Mouse (Mus musculus) layer of hippocampus, adult 18-20 months (tissue): ENCODE data around the gene Cemip. TPM values are rescaled to one million over a fixed set of nuclear protein-coding genes. Genes with fewer than 3 reads are reported as not detected.

Experiments used
- DNase-seq, 2 experiments: peaks; one replicate each; pipeline ENCODE4 v3.0.0; 2022; ENCODE audit warnings: low spot score in 2 of 2
- total RNA-seq, 2 experiments: library from RNA; stranded (reverse); gene quantifications; 2 replicates each; pipeline ENCODE4 v1.2.3; 2021

Gene Cemip
- total RNA-seq, 2 experiments from 2014 or later, result 18.3 to 19.5 TPM

DNA sequence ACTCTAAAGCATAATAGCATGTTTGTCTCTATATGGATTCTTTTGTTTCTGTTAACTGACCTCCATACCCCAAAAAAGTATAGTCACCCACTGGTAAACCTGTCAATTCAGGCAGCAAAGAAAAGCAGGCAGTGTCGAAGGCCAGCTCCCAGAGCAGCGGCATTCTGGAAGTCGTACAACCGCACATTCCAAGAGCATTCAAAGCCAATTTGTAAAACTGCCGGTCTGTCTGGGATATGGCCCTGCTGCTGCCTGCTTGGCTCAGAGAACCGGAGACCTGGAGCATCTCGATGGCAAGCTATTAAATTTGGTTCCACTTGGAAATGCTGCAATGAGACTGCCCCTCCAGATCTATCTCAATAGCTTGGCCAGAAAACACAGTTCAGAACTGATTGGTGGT lies 113.8 kb downstream of the Cemip start:
- DNase-seq, result no peak

DNA sequence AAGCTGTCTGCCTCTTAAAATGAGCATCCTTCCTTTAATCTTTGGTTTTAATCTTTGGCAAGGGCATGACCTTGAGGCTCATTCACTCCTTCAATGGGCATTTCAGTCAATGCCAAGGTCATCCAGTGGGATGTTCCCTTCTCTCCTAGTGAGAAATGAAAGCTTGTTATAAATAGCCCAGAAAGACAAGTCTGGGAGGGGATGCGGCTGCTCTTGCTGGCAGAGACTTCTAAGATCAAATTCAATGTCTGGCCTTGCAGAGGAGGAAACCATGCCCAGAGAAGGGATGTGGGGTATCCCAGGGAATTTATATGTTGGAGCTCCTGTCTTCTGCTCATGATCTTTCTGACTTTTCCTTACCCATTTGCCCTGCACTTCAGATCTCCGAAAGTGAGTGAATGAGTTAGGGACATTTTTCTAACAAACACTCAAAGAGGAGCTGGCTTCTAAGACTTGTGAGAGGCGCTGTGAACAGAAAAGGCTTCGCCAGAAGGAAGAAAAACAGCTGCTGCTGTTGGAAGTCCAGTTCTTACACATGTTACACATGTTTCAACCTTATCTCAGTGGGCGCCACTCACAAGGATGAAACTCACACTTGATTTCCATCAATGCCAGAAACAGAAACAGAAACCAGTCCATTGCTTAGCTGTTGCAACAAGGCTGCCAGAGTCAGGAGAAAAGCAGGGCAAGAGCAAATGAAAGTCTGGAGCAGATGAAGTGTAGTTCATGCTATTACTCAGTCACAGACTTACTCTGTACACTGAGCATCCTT lies 120.1 kb downstream of the Cemip start:
- DNase-seq, result no peak

DNA sequence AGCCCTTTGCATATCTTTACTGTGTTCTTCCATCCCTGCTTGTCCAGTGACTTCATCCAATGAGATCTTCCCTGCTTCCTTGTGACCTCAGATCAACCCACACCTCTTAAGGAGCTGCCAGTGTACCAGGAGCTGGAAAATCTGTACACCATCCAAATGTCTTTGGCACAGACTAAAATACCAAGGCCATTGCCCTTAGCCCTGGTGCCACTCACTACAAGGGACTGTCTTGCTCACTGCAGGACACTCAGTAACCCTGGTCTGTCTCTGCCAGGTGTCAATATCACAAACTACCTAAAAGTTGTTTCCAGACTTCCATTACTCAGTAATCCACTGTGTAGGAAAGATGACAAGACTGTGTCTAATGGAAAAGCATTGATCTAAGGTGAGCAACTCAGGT lies 121.1 kb downstream of the Cemip start:
- no peak for DNase-seq

DNA sequence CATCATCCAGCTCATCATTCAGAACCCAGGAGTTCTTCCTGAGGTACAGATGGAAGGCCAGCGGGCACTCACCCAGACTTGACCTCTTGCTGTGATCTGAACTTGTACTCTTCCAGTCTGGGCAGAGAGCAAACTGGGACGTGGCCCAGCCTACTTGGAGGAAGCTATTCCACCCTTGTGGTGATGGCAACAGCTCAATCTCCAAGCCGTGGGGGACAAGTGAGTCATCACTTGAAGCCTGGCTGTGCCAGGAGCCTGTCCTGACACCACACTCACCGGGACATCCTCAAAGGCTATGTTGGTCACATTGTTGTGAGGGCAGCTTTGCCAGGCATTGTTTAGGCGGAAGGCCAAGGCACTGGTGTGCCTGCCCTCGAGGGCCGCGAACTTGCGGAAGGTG lies 133.8 kb downstream of the Cemip start:
- no peak for DNase-seq

DNA sequence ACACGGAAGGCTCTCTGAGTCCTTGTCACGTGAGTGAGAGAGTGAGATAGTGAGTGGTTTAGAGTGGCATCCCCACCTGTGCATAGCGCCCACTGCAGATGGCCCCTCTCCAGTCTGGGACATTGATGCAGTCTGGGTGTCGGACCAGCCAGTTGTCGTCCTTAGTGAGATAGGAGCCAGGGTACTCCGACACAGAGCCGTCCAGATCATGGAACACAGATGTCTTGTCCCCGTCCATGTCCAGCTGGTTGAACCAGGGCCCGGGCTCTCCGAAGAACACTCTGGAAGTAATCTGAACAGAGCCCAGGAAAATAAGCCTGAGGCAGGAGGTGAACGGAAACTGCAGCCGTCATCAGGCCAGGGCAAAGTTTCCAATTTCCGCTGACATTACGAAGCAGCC lies 135.0 kb downstream of the Cemip start:
- no peak for DNase-seq

DNA sequence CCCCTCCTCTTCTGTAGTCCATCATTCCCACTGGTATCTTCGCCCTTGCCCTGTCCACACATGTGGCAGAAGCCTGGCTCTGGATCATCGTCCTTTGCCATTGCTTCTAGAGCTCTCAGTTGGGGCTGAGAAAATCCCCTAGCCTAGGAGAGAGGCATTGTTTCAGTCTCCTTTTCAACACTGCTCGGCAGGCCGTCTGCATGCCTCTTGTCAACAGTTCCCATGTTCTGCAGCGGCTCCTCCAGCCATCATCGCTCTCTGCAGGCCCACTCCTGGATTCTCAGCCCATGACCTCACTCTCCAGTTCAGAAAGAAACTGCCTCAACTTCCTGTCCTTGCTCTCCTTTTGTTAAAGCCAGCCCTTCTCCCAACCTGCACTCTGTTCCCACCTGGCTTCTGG lies 136.6 kb downstream of the Cemip start:
- DNase-seq, result no peak

DNA sequence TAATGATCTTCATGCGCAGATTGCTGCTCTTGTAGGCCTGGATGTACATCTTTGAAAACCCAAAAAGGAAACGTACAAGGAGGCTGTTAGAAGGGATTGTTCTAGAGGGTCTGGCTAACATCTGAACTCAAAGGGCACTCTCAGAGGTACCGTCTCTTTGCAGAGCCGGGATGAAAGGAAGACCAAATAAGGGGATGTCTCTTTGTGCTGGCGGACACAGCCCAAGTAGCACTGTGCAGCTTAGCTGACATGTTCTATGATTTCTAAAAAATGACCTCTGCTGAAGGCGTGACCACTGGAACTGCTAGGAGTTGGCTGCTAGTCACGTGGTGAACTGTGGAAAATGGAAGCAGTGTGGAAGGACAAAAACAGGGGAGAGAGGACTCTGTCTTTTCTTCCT lies 137.6 kb downstream of the Cemip start:
- DNase-seq, result no peak

DNA sequence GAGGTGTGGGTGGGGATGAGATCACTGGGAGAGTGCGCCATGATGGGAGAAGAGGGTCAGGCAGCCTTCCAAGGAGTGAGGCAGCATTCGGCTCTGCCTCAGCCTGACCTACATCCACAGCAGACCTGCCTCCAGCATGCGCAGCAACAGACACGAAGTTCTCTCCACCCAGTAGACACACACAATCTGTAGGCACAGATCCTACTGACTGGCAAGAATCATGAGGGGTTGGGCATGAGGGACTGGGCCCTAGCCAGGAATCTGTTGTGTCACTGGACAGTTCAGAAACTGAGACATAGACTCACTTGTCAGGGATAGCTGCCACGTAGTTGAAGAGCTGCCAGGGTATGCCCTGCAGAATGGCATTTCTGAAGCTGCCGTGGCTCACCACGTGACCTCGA lies 144.6 kb downstream of the Cemip start:
- peak; percentile 29 to 65 for DNase-seq

DNA sequence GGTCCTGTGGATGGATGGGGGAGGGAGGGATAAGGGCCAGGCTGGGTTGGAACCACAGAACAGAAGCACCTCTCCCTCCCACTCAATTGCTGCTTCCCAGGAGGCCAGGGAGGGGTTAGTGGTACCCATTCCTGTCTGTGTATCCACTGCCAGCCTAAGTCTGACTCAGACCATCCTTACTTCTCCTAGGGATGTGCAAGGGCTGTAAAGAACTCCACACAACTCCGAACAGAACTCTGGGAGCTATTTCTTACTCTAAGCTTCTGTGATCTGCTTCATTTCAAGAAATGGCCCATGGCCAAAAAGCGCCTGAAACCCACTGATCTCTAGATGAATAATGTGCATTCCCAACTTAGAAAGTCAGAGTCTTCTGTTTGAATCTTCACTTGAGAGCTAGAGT lies 146.2 kb downstream of the Cemip start:
- no peak for DNase-seq

DNA sequence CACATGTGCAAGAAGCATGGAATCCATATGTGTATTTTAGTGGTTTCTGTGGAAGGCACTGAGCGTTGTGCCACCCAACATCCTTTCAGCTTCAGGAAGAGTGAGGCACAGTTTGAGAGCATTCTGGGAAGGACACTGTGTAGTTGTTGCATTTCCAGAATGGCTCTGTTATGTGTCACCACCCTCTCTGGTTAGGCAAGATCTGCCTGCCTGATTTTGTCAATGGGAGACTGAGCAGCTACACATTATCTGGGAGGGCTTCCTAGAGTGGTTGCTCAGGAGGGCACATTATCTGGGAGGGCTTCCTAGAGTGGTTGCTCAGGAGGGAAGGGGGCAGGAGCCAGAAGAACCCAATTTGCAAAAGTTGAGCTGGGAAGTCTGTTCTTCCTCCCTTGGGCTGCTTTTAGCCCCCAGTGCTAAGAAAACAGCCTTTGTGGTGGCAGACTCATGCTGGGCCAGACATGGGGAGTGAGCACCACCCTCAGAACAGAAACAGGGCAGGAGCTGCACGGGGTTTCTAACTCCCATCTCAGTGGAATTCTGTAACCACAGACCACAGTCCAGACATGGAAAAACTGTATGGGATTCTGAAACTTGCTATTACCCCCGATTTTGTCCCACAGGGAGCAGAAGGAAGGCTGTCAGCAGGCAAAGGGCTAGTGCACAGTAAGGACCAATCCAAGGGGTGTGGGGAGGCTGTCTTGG lies 147.1 kb downstream of the Cemip start:
- no peak for DNase-seq

DNA sequence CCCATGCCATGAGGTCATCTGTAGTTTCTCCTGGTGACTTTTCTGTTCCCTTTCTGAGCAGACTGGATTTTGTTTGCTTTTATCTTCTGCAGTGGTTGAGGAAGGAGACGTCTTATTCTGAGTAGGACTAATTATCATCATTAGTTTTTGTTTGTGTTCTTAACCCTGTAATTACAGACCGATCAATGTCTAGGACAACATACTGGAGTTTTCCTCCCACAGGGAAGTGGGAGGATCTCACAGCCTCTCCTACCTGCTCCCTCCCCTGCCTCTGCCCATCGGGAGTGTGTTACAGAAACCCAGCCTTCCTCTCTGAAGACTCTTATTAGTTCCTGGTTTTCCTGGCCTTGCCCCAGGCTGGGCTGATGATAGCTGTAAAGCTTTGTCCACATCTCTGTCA lies 164.7 kb downstream of the Cemip start:
- no peak for DNase-seq

DNA sequence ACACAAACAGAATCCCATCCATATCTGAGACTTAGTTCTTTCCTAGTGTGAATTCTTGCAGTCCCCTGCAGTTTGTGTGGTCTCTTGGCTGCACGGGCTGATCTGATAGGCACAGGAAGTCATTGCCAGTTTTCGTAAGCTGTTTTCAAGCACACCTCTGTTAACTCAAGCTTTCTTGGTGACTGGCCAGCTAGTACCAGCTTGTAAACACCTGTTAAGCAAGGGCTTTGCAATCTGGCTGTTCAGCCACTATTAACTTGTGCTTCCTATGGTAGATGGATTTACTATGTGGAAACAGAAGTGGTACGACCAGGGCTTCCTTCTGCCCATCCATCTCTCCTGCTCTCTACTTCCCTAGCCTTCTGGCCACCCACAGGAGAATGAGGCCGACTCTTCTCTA lies 166.1 kb downstream of the Cemip start:
- DNase-seq, result no peak

DNA sequence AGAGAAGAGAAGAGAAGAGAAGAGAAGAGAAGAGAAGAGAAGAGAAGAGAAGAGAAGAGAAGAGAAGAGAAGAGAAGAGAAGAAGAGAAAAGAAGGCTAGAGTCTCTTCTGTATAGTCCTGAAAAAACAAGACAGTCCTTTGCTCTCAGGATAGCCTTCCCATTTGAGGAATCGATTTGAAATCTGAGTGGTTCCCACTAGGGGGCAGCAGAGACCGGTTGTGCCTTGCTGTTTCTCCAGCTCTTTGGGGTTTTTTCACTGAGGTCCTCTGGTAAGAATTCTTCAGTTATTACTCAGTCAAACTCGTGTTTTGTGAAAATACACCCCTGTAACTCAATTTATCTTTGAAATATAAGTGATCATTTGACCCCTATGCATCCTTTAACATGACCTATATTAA lies 171.7 kb downstream of the Cemip start:
- peak; percentile 76 to 92 for DNase-seq

DNA sequence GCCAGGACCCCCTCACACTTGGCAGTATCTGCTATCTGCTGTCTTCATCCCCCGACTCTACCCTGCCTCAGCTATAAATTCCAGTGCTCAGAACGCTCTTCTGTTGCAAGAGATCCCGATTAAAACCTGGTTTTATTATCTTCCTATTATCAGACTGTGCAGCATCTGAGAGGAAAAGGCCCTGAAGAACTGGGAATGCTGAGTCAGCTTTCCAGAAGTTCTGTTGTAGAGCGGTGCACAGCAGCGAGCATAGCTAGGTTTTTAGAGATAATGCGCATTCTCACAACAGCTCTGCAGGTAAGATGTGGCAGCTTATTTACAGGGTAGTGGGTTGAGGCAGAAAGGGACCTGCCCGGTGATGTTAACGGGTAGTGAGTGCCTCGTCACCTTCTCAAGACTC lies 172.3 kb downstream of the Cemip start:
- DNase-seq, result no peak

DNA sequence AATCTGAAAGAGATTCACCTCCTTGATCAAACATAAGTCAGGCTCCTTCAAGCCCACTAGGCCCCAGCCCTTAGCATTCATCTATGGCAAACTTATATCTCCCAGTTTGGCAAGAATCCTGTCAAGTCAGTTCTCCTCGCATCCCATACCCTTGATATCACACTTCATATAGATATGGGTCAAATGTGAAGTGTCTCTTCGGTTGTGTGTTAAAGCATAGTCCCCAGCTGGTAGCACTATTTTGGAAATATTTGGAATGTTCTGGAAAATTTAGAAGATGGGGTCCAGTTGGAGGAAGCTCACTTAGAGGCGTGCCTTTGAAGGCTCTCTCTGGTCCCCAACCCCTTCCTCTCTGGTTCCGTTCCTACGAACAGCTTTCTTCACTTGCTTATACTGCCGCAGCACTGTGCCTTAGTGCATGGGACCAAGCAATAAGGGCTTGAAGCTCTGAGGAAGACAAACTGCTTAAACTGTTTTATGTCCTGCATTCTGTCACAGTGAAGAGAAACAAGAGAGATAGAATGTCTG lies 172.8 kb downstream of the Cemip start:
- no peak for DNase-seq

DNA sequence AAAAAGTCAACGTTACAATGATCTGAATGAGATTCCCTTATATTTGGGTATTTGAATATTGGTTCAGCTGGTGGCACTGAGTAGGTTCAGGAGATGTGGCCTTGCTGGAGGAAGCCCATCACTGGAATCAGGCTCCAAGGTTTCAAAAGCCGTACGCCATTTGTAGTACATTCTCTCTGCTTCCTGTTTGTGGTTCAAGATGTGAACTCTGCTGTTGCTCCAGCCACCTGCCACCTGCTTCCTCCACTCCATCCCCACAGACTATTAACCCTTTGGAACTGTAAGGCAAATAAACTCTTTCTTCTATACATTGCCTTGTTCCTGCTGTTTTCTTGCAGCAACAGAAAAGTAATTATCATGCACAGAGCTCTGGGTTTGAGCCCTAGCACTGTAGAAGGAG lies 174.4 kb downstream of the Cemip start:
- no peak for DNase-seq

DNA sequence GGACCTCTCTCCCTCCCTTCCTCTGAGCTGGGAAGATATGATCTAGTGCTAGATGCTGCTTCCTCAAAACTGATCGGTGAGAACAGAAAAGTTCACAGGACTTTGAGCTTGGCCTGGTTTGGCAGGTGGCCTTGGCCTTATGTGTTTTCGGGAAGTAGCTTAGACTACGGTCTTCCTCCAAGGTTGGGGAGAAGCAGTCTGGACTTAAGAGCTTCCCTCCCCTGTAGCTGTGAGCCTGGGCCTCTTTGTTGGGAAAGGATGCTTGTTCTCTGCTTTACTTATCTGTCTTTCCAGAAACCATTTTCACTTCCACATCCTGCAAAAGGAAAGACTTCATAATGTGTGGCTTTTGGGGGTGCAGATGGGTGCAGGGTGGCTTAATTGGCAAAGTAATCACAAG lies 181.5 kb downstream of the Cemip start:
- no peak for DNase-seq

DNA sequence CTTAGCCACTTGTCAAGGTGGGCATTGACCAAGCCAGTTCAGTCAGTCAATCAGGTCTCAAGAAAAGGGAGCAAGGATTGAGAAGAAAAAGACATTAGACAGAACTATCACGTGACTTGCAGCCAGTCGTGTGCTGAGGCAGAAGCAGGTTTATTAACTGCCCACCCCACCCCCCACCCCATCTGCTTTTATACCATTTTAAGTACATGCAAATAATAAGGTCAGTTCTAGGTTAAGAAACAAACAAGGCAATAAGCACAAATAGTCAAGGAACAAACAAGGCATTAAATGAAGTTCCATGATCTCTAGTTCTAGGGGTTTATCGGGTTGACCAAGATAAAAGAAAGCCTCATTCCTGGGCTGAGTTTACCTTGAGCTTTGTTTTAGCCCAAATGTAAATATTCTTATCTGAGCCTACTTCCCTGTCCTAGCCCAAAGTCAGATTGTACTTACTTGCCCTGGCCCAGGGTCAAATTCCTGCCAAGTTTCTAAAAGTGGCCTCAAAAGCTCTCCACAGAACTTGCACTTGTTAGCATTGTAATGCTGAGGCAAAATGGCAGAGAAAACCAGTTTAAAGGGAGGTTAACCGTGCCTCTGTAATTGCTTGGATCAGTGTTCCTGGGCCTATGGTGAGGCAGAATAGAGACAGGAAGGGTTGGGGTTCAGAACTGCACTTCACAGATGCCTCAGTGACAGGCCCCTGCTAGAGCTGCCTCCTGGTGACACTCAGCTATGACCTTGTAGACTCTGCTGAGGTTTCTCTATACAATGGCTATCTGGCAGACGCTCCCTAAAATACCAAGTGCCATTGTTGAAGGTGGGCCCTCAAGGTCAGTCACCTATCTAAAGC lies 183.8 kb downstream of the Cemip start:
- DNase-seq, result no peak

DNA sequence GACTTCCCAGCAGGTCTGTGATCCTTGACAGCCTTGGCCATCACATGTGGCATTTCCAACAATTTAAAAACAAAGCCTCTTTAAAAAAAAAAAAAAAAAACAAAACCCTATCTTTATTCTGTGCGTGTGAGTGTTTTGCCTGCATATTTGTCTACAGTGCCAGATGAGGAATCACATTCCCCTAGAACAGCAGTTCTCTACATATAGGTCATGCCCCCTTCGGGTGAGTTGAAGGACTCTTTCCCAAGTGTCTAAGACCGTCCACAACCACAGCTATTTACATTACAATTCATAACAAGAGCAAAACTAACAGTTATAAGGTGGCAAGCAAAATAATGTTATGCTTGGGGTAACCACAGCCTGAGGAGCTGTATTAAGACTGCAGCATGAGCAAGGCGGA lies 184.9 kb downstream of the Cemip start:
- no peak for DNase-seq

DNA sequence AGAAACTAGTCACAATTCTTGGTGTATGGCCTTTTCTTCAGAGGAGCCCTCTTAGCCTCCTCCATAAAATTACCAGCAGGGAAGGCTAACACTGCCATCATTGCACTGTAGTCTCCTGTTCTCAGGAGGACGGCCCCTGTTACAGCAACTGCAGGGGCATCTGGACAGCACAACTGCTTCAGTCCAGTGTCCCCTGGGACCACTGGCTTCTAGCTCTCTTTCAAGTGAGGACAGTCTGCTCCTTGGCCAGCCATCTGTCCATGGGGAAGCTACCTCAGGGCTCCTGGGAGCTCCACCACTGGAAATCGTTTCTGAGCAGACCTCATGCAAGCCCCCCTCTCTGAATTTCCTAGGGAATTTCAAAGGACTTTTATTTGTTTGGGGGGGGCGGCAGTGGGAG lies 185.8 kb downstream of the Cemip start:
- DNase-seq, result no peak

DNA sequence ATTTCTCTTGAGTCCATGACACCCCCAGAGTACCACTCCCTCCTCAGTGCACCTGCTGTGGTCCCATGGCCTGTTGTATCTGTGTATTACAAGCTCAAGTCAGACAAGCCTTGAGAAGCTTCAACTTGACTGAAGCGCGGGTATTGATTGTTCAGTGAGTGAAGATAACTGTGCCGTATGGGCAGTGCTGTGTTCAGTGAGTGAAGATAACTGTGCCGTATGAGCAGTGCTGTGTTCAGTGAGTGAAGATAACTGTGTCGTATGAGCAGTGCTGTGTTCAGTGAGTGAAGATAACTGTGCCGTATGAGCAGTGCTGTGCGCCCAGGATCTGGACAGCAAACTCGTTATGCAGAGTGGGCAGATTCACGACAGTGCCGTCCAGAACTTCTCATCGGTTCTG lies 188.0 kb downstream of the Cemip start:
- DNase-seq, result no peak
